Mouse (Mus musculus): ENCODE measurements around the gene Gm1604a. TPM values are rescaled to one million over a fixed set of nuclear protein-coding genes. Genes with fewer than 3 reads are reported as not detected.
"Not testable (repeated sequence)": the region's sequence is repeated elsewhere in the genome, so short reads cannot be mapped to it uniquely, and the experiment has no call there.

The Gm1604a gene
- not detected in 2 replicates for polyA plus RNA-seq (2014; fragmentation: Nextera tagmentation; extraction: Ambion mirVana)

DNA sequence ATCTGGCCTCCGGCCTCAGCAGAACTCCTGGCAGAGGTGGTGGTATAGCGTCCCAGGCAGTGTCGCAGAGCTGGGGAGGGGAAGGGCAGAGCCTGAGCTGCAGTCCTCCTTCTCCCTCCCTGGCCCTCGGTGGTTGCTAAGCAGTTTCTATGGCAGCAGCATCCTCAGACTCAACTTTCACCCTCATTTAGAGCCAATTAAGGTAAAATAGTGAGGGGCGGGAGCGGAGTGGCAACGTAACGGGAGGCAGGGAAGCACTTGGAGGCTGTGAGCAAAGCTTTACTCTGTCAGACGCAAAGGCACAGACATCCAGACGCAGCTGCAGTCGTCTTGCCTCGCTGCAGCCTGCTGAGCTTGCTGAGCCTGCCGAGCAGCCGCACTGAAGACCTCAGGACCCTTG, at the start of gene Gm1604a:
Gene Gm1604a, plus strand, starts transcription at position 312 of the 400 bp plus-strand sequence.
- not testable (repeated sequence) for H3K4me1 ChIP-seq (ENCODE audit: control insufficient read depth, insufficient read depth, low read length); H3K9me3 ChIP-seq (ENCODE audit: control insufficient read depth, low read length); H3K27ac ChIP-seq (ENCODE audit: low read depth, low read length); H3K4me3 ChIP-seq (ENCODE audit: low read depth, low read length); H3K27me3 ChIP-seq (ENCODE audit: control insufficient read depth, insufficient read depth, low read length); H3K36me3 ChIP-seq (ENCODE audit: control insufficient read depth, insufficient read depth, low read length); H3K9ac ChIP-seq (replicated peaks; ENCODE audit: low read depth, low read length); H3K4me2 ChIP-seq (ENCODE audit: low read depth, low read length)
- ATAC-seq (ENCODE audit: low read depth) = peak; percentile 88; the same call in 1 of the 2 replicates
- WGBS = 9% methylated on average over 6 of the region's 14 CpGs

DNA sequence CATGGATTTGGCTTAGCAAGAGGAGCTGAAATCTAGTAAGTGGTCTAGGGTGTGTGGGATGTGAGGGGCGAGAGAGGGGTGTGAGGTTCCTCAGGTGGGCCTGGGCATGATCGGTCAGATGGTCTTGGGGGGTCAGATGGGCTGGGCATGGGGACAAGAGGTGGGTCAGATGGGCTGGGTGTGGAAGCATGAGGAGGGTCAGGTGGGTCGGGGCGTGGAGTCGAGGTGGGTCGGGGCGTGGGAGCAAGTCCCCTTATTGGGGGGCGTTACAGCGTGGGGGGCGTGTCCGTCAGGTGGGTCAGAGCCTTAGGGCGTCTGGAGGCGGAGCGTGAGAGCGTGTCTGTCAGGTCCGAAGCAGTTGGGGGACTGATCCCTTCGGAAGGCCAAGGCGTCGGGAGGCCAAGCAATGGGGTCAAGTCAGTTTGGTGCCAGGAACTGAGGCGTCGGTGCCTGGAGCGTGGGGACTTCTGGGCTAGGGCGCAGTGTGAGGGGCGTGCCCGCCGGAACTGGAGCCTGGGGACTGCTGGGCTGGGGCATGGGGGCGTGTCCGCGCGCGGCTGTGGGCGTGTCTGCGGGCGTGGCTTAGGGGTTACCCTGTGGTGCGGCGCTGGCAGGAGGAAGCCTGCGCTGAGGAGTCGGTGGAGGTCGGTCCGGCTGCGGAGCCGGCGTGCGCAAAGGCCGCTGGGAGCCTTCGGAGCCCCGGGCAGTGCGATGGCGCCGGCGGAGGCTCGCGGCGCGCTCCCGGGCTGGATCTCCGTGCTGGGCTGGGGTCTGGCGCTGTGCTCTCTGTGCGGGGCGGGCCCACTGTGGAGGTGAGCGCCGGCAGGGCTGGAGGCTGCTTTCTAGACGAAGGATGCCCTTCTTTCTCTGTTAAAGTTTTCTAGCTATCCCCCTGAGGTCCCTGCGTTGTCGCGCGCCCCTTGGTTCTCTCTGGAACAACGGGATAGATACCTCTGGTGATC, 46.8 kb upstream of the Gm1604a start, which contains the start of gene Gm49721:
Gene Gm49721, plus strand, starts transcription at position 618 of the 962 bp plus-strand sequence.
- under 1% methylated on average over 37 of the region's 68 CpGs for WGBS
- peak within 1 kb of the TSS; percentile 44; the same call in 1 of the 2 replicates for H3K9ac ChIP-seq (replicated peaks; ENCODE audit: low read depth, low read length)
- H3K27me3 ChIP-seq (ENCODE audit: control insufficient read depth, insufficient read depth, low read length); H3K27ac ChIP-seq (ENCODE audit: low read depth, low read length); H3K4me1 ChIP-seq (ENCODE audit: control insufficient read depth, insufficient read depth, low read length); H3K9me3 ChIP-seq (ENCODE audit: control insufficient read depth, low read length); H3K36me3 ChIP-seq (ENCODE audit: control insufficient read depth, insufficient read depth, low read length): not testable (repeated sequence)
- peak; percentile 97 for ATAC-seq (ENCODE audit: low read depth)
- H3K4me2 ChIP-seq (ENCODE audit: low read depth, low read length) = peak within 1 kb of the TSS; percentile 48
- H3K4me3 ChIP-seq (ENCODE audit: low read depth, low read length) = peak within 1 kb of the TSS; percentile 39

DNA sequence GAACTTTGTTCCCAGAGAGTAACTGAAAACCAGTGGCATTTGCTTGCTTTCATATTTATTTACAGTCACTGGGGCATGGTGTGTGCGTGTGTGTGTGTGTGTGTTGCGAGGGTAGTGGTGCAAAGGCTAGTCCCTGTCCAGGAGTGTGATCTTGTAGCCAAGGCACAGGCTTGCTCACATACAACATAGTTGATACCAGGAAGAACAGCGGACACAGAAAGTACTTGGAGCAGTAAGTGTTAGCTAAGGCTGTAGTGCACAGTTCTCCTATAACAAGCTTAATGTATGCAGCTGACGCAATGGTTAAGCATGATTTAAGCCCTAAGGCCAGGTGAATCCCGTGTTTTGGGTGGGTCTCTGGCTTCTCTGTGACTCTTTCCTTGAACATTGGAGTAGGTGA, 46.0 kb upstream of the Gm1604a start:
- Histone ChIP-seq H3K4me3 (ENCODE audit: low read depth, low read length) (peak overlapping the region; percentile 39), H3K9ac (replicated peaks; ENCODE audit: low read depth, low read length) (peak overlapping the region; percentile 44; the same call in 1 of the 2 replicates), H3K4me2 (ENCODE audit: low read depth, low read length) (peak overlapping the region; percentile 48)
- not testable (repeated sequence) for H3K4me1 ChIP-seq (ENCODE audit: control insufficient read depth, insufficient read depth, low read length); H3K36me3 ChIP-seq (ENCODE audit: control insufficient read depth, insufficient read depth, low read length); H3K27me3 ChIP-seq (ENCODE audit: control insufficient read depth, insufficient read depth, low read length); ATAC-seq (ENCODE audit: low read depth); H3K9me3 ChIP-seq (ENCODE audit: control insufficient read depth, low read length); H3K27ac ChIP-seq (ENCODE audit: low read depth, low read length)
- 28% methylated on average over 5 of the region's 5 CpGs for WGBS

DNA sequence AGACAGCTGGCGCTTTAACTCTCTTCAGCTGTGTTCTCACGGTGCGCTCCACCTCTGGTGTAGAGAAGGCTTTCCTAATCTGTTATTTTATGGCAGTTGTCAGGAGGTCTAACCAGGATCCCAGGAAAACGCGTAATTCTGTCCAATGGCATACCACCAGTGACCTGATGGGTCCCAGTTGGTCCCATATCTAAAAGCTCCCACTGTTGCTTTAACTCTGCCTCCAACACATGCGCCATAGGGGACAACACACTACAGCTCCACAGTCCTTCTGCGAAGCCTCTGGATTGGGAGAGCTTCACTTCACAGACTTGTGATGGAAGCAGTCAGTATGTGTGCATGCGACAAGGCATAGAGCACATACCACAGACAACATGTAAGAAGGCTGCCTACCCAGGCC, 45.2 kb upstream of the Gm1604a start:
- H3K27ac ChIP-seq (ENCODE audit: low read depth, low read length); H3K9ac ChIP-seq (replicated peaks; ENCODE audit: low read depth, low read length); H3K4me3 ChIP-seq (ENCODE audit: low read depth, low read length); ATAC-seq (ENCODE audit: low read depth); H3K4me1 ChIP-seq (ENCODE audit: control insufficient read depth, insufficient read depth, low read length); H3K4me2 ChIP-seq (ENCODE audit: low read depth, low read length); H3K9me3 ChIP-seq (ENCODE audit: control insufficient read depth, low read length); H3K36me3 ChIP-seq (ENCODE audit: control insufficient read depth, insufficient read depth, low read length); H3K27me3 ChIP-seq (ENCODE audit: control insufficient read depth, insufficient read depth, low read length): not testable (repeated sequence)
- WGBS = 94% methylated on average over 5 of the region's 8 CpGs

DNA sequence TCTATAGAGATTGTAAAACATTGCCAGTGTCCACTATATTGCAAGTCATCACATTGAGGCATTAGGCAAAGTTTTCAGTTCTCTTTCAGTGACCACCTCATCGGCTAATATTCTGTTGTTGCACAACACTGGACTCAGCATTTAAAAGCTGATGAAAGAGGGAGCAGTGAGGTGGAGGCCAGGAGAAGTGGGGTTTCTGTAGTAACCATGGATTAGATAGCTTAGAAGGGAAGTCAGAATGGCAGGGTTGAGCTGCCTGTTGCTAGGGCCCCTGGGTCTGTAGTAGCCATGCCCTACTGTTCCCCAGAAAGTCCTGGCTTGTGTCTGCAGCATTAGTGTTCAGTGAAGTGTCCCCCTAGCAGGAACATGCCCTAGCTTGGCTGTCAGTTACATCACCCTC, 39.2 kb upstream of the Gm1604a start:
- not testable (repeated sequence) for H3K4me2 ChIP-seq (ENCODE audit: low read depth, low read length); H3K27ac ChIP-seq (ENCODE audit: low read depth, low read length); H3K27me3 ChIP-seq (ENCODE audit: control insufficient read depth, insufficient read depth, low read length); H3K9me3 ChIP-seq (ENCODE audit: control insufficient read depth, low read length); H3K4me3 ChIP-seq (ENCODE audit: low read depth, low read length); ATAC-seq (ENCODE audit: low read depth); H3K36me3 ChIP-seq (ENCODE audit: control insufficient read depth, insufficient read depth, low read length); H3K4me1 ChIP-seq (ENCODE audit: control insufficient read depth, insufficient read depth, low read length); H3K9ac ChIP-seq (replicated peaks; ENCODE audit: low read depth, low read length)
- WGBS = 94% methylated on average over 1 of the region's 1 CpGs

DNA sequence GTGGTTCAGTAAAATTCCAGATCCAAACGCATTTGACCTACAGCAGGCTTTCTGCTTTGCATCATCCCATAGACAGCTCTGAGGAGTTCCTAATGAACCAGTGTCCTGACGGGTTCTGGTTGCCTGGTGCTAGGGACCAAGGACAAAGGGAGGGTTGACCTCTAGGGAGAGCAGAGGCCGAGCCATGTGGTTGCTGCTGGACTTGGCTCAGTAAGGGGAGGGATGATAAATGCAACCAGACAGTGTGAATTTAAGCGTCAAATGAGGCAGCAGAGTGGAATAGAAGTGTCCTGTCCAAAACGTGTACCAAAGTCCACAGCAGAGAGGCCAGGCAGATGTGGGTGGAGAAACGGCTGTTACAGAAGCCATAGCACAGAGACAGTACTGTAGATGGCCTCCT, 29.9 kb upstream of the Gm1604a start:
- ATAC-seq (ENCODE audit: low read depth); H3K4me1 ChIP-seq (ENCODE audit: control insufficient read depth, insufficient read depth, low read length); H3K27ac ChIP-seq (ENCODE audit: low read depth, low read length); H3K36me3 ChIP-seq (ENCODE audit: control insufficient read depth, insufficient read depth, low read length); H3K9me3 ChIP-seq (ENCODE audit: control insufficient read depth, low read length); H3K4me3 ChIP-seq (ENCODE audit: low read depth, low read length); H3K27me3 ChIP-seq (ENCODE audit: control insufficient read depth, insufficient read depth, low read length); H3K4me2 ChIP-seq (ENCODE audit: low read depth, low read length); H3K9ac ChIP-seq (replicated peaks; ENCODE audit: low read depth, low read length): not testable (repeated sequence)
- no CpG with 5 or more reads among the region's 6 CpGs for WGBS

DNA sequence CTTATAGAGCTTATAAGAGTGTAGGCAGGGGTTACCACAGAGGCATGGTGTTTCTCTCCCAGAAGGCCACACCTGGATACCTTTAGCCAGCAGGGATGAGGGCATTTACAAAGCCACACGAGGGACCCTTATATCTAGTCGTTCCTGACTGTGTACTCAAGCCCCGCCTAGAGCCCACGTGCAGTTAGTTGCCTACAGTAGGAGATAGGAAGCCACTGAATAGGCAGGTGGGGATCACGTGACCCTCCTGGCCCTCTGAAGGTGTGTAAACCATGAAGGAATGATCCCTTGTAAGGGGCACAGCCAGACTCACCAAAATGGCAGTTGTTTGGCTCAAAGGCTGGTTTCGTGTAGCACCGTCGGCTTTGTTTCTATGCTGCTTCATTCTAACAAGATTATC, 28.5 kb upstream of the Gm1604a start:
- ATAC-seq (ENCODE audit: low read depth); H3K9me3 ChIP-seq (ENCODE audit: control insufficient read depth, low read length); H3K4me1 ChIP-seq (ENCODE audit: control insufficient read depth, insufficient read depth, low read length); H3K4me3 ChIP-seq (ENCODE audit: low read depth, low read length); H3K4me2 ChIP-seq (ENCODE audit: low read depth, low read length); H3K36me3 ChIP-seq (ENCODE audit: control insufficient read depth, insufficient read depth, low read length); H3K9ac ChIP-seq (replicated peaks; ENCODE audit: low read depth, low read length); H3K27me3 ChIP-seq (ENCODE audit: control insufficient read depth, insufficient read depth, low read length); H3K27ac ChIP-seq (ENCODE audit: low read depth, low read length): not testable (repeated sequence)
- WGBS = 94% methylated on average over 8 of the region's 8 CpGs

DNA sequence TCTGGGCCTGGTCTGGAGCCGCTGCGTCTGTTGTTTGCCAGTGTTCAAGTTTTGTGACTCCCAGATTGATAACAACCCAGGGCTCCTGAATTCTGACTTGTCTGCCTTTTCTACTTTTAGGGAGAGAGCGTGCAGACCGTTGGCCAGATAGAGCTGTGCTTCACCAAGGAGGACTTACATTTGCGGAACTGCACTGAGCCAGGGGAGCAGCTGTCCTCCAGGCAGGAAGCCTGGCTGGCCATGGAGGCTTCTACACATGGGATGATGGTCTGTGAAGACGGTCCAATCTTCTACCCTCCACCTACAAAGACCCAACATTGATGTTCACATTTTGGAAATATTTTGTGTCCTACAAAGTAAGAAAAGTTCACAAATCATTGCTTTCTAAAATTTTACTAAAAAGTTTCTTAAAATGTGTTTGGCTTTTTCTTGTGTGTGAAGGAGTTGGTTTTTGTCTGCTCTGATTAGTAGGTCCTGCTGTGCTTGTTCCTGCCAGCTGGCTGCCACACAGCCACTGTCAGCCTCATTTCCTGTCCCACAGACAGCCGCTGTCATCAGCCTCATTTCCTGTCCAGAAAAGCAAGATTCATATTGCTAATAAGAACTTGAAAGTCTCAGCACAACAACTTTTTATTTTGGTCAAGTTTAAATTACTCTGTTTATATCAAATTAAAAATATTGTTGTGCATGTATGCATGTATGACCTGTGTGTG, 27.4 kb upstream of the Gm1604a start:
- not testable (repeated sequence) for H3K9me3 ChIP-seq (ENCODE audit: control insufficient read depth, low read length); H3K27me3 ChIP-seq (ENCODE audit: control insufficient read depth, insufficient read depth, low read length); H3K27ac ChIP-seq (ENCODE audit: low read depth, low read length); H3K36me3 ChIP-seq (ENCODE audit: control insufficient read depth, insufficient read depth, low read length); ATAC-seq (ENCODE audit: low read depth); H3K4me3 ChIP-seq (ENCODE audit: low read depth, low read length); H3K4me2 ChIP-seq (ENCODE audit: low read depth, low read length); H3K9ac ChIP-seq (replicated peaks; ENCODE audit: low read depth, low read length); H3K4me1 ChIP-seq (ENCODE audit: control insufficient read depth, insufficient read depth, low read length)
- WGBS = no CpG with 5 or more reads among the region's 7 CpGs
